Mouse (Mus musculus): ENCODE measurements around the gene Rag2. TPM values are rescaled to one million over a fixed set of nuclear protein-coding genes. Genes with fewer than 3 reads are reported as not detected.

Rag2 gene
- polyA plus RNA-seq, 1 experiment from 2014 or later, result not detected

DNA sequence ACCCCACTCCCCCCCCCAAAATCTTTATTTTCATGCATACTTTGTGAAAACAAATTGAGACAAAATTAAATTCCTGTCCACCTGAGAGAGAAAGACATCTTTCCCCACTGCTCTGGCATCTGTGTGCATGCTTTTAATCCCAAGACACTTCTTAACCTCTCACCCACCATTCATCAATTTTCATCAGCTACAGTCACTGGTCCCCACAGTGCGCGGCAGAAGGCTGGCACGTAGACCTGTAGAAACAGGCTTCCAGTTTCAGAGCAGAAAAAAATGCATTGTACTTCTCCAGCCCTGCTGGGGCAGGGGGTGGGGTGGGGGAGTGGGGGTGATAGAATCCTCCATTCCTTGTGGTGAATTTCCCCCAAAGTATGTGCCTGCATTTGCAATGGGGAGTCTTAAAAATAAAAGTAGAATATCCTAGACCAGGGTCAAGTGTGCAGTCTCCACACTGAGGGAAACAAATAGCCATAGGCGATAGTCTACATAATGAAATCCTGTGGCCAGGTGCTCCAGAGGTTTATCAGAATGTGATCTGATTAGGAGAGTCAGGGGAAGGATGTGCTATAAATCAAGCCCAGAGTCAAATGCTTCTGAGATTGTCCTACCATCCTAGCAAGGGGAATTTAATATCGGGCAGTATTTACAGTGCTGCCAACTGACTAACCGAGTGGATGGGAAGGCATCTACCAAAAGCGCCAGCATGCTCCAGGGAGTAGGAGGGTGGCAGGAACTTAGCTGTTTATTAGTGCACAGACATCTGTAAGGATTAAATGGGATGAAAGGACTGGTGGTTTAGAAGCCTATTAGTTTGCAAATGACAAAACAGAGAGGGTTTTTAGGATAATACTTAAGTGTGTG, 14.7 kb downstream of the Rag2 start:
- no peak for DNase-seq (ENCODE audit: low spot score)
- Histone ChIP-seq H3K27me3 (ENCODE audit: low read depth, poor library complexity, severe bottlenecking) (no peaks in the 10 kb centered on the region), H3K4me1 (no peaks in the 10 kb centered on the region), H3K36me3 (no peaks in the 10 kb centered on the region), H3K9me3 (replicated peaks) (no peaks in the 10 kb centered on the region), H3K27ac (replicated peaks) (no peak overlapping the region), H3K4me3 (no peak overlapping the region)
- WGBS, result 79% methylated on average over 7 of the region's 7 CpGs

DNA sequence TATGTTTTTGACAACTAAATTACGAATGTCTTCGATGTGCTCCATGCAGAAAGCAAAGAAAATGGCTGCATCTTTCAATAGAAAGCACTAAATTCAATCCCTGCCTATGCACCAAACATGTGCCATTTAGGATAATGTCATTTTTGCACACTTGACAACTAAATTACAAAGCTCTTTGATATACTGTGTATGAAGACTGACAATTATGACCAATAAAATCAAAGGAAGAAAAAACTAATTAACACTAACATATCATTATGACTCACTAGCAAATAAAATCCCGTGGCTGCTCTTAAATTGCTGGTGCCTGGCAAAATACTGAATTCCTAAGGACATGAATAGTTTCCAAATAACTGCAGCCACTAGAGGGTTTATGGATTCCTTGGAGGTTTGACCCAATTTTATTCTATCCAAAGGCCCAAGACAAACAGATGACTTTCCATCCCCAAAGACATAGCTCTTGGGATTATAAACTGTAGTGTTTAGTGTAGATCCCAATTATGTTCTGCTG, 15.4 kb downstream of the Rag2 start:
- H3K4me3 ChIP-seq, result no peak overlapping the region
- WGBS, result 91% methylated on average over 3 of the region's 3 CpGs
- H3K27me3 ChIP-seq (ENCODE audit: low read depth, poor library complexity, severe bottlenecking), result no peaks in the 10 kb centered on the region
- H3K27ac ChIP-seq (replicated peaks), result no peak overlapping the region
- no peaks in the 10 kb centered on the region for H3K36me3 ChIP-seq
- no peaks in the 10 kb centered on the region for H3K4me1 ChIP-seq
- no peak for DNase-seq (ENCODE audit: low spot score)
- H3K9me3 ChIP-seq (replicated peaks), result no peaks in the 10 kb centered on the region

DNA sequence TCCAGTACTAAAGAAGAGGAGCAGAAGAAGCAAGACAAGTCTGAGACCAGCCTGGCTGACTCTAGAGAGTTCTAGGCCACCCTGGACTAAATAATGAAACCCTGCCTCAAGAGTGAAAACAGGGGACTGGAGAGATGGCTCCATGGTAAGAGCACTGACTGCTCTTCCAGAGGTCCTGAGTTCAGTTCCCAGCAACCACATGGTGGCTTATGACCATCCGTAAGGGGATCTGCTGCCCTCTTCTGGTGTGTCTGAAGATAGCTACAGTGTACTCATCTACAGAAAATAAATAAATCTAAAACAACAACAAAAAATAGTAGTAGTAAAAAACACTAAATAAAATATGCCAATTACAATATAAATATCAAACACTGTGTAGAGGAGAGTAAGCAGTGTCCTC, 21.3 kb downstream of the Rag2 start:
- no peak for DNase-seq (ENCODE audit: low spot score)

DNA sequence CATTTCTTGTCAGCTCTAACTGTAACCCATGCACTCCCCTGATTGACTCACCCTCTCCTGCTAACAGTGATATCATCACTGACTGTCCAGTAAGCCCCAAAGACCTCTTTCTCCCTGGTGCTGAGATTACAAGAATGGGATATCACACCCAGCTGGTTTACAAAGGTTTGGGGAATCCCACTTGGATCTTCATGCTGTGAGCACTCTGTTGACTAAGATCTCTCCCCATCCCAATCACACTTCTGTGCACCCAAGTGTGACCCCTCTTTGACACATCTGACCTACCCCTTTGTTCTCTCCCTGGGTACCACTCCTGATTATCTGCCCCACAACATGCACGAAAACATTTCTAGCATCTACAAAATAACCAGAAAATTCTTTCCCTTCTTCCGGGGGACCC, 23.8 kb downstream of the Rag2 start:
- Histone ChIP-seq H3K27me3 (ENCODE audit: low read depth, poor library complexity, severe bottlenecking) (peaks cover 16% of the 10 kb centered on the region), H3K4me1 (peaks cover 20% of the 10 kb centered on the region), H3K9me3 (replicated peaks) (no peaks in the 10 kb centered on the region), H3K36me3 (no peaks in the 10 kb centered on the region), H3K4me3 (no peak overlapping the region), H3K27ac (replicated peaks) (no peak overlapping the region)
- 39% methylated on average over 2 of the region's 2 CpGs for WGBS
- no peak for DNase-seq (ENCODE audit: low spot score)

More for the DNA sequence above, 21.3 kb downstream of the Rag2 start:
- H3K36me3 ChIP-seq, result no peaks in the 10 kb centered on the region
- WGBS, result 94% methylated on average over 1 of the region's 1 CpGs
- no peak overlapping the region for H3K4me3 ChIP-seq
- H3K27ac ChIP-seq (replicated peaks), result no peak overlapping the region
- H3K27me3 ChIP-seq (ENCODE audit: low read depth, poor library complexity, severe bottlenecking), result peaks cover 5% of the 10 kb centered on the region
- H3K9me3 ChIP-seq (replicated peaks), result no peaks in the 10 kb centered on the region
- H3K4me1 ChIP-seq, result peaks cover 14% of the 10 kb centered on the region

DNA sequence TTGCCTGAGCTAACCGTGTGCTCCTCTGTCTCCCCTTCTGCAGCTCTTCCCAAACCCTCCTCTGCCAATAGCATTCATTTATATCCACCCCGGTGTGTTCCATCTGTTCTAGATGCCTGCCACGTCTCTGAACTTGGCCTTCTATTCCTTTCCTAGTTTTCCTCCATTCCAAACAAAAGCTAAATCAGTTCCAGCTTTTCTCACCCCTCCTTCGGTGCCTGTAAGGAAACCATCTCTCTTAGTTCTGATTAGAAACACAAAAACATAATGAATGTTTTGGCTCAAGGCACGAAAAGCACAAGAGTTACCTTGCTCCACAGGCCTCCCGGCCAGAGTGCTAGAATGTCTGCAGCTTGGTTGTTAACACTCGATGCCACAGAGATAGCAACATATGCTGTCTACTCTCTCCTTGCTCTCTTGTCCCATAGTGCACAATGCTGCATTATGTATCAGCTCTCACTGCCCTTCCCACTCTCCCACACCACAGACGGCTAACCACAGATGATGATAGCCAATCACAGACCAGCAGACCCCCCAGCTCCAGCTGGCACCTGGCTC, 24.7 kb downstream of the Rag2 start, which contains the start of the genes Rag1 and B230118H07Rik:
Rag1 (minus strand) TSS at position 388 of the 558 bp plus-strand sequence.
B230118H07Rik (minus strand) TSS at position 419 of the 558 bp plus-strand sequence.
- H3K4me1 ChIP-seq, result peaks cover 20% of the 10 kb centered on the region
- no peak within 1 kb of the TSS for H3K4me3 ChIP-seq
- 59% methylated on average over 8 of the region's 8 CpGs for WGBS
- H3K36me3 ChIP-seq, result no peaks in the 10 kb centered on the region
- H3K27ac ChIP-seq (replicated peaks), result no peak within 1 kb of the TSS
- H3K9me3 ChIP-seq (replicated peaks), result no peaks in the 10 kb centered on the region
- H3K27me3 ChIP-seq (ENCODE audit: low read depth, poor library complexity, severe bottlenecking), result peaks cover 16% of the 10 kb centered on the region
- DNase-seq (ENCODE audit: low spot score), result peak; percentile 12

DNA sequence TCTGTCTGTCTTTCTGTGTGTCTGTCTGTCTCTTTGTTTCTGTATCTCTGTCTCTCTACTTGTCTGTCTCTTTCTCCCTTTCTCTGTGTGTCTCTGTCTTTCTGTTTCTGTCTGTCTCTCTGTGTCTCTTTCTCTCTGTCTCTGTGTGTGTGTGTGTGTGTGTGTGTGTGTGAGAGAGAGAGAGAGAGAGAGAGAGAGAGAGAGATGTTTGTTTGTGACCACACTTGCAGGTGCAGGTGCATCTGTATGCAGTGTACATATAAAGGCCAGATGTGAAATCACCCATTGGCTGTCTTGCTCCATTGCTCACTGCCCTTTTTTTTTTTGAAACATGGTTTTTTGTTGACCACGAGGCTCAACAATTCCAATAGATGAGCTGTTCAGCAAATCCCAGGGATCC, 25.9 kb downstream of the Rag2 start:
- H3K9me3 ChIP-seq (replicated peaks), result no peaks in the 10 kb centered on the region
- 70% methylated on average over 1 of the region's 1 CpGs for WGBS

DNA sequence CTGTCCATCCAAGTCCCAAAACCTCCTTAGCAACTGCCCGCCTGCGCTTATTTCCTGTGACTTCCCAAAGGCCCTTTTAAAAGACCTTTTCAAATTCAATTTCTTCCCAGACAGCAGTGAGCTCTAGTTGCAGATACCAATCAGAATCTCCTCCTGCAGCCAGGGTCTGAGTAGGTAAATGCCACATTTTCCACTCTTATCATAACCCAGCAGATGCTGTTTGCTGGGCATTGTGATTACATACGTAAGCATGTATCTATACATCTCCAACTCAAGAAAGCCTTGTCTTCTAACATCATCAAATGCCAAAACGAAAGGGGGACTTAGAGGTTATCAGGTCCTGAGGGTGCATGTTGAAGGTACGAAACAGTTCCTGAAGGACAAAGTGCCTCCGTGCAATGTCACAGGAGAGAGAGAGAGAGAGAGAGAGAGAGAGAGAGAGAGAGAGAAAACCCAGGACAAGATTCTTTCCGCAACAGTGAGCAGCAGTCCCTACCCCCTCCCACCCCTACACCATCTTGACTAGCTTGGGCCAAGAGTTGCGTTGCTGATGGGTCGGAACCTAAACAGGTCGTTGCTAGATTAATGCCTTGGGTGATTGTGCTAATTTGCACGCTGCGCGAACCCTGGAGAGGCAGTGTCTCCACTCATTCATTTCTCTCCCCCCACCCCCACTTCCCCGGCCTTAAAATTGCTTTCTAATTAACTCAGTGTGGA, 27.8 kb downstream of the Rag2 start:
- 42% methylated on average over 14 of the region's 14 CpGs for WGBS
- Histone ChIP-seq H3K4me1 (peaks cover 20% of the 10 kb centered on the region), H3K4me3 (peak overlapping the region; percentile 46), H3K36me3 (no peaks in the 10 kb centered on the region), H3K27me3 (ENCODE audit: low read depth, poor library complexity, severe bottlenecking) (peaks cover 19% of the 10 kb centered on the region), H3K27ac (replicated peaks) (no peak overlapping the region), H3K9me3 (replicated peaks) (no peaks in the 10 kb centered on the region)
- DNase-seq (ENCODE audit: low spot score), result no peak

More for the DNA sequence above, 25.9 kb downstream of the Rag2 start:
- H3K36me3 ChIP-seq, result no peaks in the 10 kb centered on the region
- peaks cover 16% of the 10 kb centered on the region for H3K27me3 ChIP-seq (ENCODE audit: low read depth, poor library complexity, severe bottlenecking)
- no peak for DNase-seq (ENCODE audit: low spot score)
- no peak overlapping the region for H3K27ac ChIP-seq (replicated peaks)
- no peak overlapping the region for H3K4me3 ChIP-seq
- peaks cover 20% of the 10 kb centered on the region for H3K4me1 ChIP-seq

DNA sequence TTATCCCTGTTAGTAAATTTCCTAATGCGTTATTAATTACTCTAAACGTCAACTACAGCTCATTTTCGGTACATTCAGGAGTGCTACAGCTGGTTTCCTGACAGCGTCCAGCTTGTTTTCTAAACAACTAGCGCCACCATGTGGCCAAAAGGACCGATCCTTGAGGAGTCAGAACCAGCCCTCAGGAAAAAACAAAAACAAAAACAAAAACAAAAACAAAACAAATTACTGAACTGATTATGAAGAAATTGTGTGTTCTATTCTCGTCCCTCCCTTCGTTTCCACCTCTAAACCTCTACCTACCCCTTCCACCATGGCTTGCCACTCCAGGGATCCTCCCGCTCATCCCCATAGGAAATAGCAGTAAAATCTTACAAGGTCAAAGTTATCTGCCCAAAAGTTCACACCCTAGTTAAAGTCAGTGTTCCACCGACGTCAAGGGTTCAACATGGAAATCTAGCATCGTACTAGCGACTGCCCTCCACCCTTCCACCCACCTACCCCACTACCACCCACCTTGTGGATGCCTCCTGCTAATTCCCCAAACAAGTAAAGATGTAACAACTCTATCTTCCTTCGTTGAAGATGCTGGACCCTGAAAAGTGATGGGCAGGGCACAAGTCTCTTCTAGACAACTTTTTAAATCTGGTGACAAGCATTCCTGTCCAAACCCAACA, 28.5 kb downstream of the Rag2 start:
- Histone ChIP-seq H3K27ac (replicated peaks) (no peak overlapping the region), H3K9me3 (replicated peaks) (no peaks in the 10 kb centered on the region), H3K4me3 (peak overlapping the region; percentile 46), H3K36me3 (no peaks in the 10 kb centered on the region), H3K27me3 (ENCODE audit: low read depth, poor library complexity, severe bottlenecking) (peaks cover 19% of the 10 kb centered on the region), H3K4me1 (peaks cover 18% of the 10 kb centered on the region)
- 19% methylated on average over 14 of the region's 14 CpGs for WGBS
- peak; percentile 61 for DNase-seq (ENCODE audit: low spot score)

DNA sequence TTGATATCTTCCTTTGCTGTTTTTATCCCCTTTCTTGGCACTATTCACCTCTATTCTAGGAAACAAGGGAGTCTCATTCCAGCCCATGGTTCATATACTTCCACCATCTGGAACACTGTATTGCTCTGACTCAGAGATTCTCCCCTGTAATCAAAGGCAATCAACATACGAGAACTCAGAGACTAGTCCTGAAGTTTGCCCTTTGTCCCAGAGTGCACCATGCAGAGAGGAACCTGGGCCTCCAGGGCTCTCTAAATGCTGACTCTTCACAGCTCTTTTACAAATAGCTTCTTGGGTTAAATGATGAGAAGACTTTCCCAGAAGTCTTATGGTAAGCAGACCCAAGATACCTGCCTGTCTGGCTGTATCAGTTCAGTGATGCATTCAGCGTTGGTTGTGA, 36.0 kb downstream of the Rag2 start:
- Histone ChIP-seq H3K9me3 (replicated peaks) (no peaks in the 10 kb centered on the region), H3K27ac (replicated peaks) (no peak overlapping the region), H3K4me3 (no peak overlapping the region), H3K4me1 (0 out of 2 replicates have a peak, but pooled peaks cover 2% of the 10 kb centered on the region), H3K36me3 (no peaks in the 10 kb centered on the region), H3K27me3 (ENCODE audit: low read depth, poor library complexity, severe bottlenecking) (0 out of 2 replicates have a peak, but pooled peaks cover 2% of the 10 kb centered on the region)
- no peak for DNase-seq (ENCODE audit: low spot score)
- 85% methylated on average over 2 of the region's 2 CpGs for WGBS

DNA sequence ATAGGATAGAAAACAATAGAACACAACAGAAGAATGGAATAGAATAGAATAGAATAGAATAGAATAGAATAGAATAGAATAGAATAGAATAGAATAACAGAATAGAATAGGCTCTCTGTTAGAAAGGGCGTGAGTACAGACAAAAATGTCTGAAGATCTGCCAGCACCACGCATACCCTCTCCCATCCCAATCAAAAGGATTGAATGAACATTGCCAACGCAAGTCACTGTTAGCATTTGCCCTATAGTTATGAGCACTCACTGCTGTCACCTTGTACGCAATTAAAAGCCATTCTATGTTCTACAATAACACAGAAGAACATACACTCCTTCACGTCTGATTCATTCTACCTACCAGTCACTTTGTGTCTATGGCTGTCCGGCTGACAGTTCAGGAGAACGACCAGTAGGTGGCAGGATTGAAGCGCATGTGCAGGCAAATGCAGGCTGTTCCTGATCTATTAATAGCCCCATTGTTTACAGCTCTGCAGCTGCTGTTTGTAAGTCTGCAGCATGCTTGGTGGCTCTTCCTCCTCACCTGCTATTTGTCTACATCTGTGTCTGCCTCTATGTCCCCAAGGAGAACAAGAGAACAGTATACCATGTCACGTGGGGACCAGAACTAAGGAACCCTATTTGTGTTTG, 40.7 kb downstream of the Rag2 start:
- H3K4me3 ChIP-seq, result no peak overlapping the region
- 0 out of 2 replicates have a peak, but pooled peaks cover 3% of the 10 kb centered on the region for H3K4me1 ChIP-seq
- H3K9me3 ChIP-seq (replicated peaks), result no peaks in the 10 kb centered on the region
- DNase-seq (ENCODE audit: low spot score), result peak; percentile 71
- no peaks in the 10 kb centered on the region for H3K27me3 ChIP-seq (ENCODE audit: low read depth, poor library complexity, severe bottlenecking)
- H3K36me3 ChIP-seq, result no peaks in the 10 kb centered on the region
- 27% methylated on average over 9 of the region's 9 CpGs for WGBS
- peak overlapping the region; percentile 66 for H3K27ac ChIP-seq (replicated peaks)

DNA sequence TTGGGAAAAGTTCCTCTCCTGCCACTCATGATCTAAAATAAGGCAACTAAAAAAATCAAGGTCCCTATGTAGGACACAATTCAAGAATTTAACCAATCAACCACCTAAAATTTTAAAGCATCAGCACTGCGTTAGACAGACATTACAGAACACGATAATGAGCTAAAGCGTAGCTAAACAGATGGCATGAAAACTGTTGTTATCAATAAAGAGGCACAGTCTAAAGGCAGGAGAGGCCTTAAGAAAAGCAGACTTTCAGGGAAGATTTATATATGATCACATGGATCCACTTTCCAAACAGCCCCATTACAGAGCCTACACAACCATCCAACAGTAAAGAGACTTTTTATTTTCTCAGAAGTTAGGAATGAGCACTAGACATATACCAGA, 41.2 kb downstream of the Rag2 start:
- H3K27ac ChIP-seq (replicated peaks), result peak overlapping the region; percentile 66
- WGBS, result 87% methylated on average over 3 of the region's 3 CpGs
- H3K4me1 ChIP-seq, result 0 out of 2 replicates have a peak, but pooled peaks cover 3% of the 10 kb centered on the region
- no peak overlapping the region for H3K4me3 ChIP-seq
- no peak for DNase-seq (ENCODE audit: low spot score)
- H3K27me3 ChIP-seq (ENCODE audit: low read depth, poor library complexity, severe bottlenecking), result no peaks in the 10 kb centered on the region
- H3K9me3 ChIP-seq (replicated peaks), result no peaks in the 10 kb centered on the region
- no peaks in the 10 kb centered on the region for H3K36me3 ChIP-seq

DNA sequence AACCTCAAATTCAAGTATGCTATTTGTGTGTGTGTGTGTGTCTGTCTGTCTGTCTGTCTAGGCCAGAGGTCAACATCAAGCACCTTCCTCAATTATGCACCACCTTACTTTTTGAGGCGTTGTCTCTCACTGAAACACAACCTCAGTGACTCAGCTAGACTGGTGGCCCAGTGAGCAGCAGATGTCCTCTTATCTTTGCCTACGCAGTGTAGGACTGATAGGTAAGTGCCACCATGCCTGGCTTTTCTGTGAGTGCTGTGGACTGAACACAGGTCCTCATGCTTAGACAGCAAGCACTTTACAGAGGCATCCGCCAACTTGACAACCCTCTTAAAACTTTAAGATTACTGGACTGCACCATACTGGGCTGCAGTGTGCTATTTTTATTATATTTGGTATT, 44.2 kb downstream of the Rag2 start:
- 88% methylated on average over 3 of the region's 3 CpGs for WGBS
- Histone ChIP-seq H3K27ac (replicated peaks) (no peak overlapping the region), H3K4me3 (no peak overlapping the region)

More for the DNA sequence above, 44.2 kb downstream of the Rag2 start:
- Histone ChIP-seq H3K36me3 (no peaks in the 10 kb centered on the region), H3K27me3 (ENCODE audit: low read depth, poor library complexity, severe bottlenecking) (no peaks in the 10 kb centered on the region), H3K4me1 (0 out of 2 replicates have a peak, but pooled peaks cover 3% of the 10 kb centered on the region), H3K9me3 (replicated peaks) (no peaks in the 10 kb centered on the region)
- no peak for DNase-seq (ENCODE audit: low spot score)
